Mouse (Mus musculus) mesoderm, embryonic 11.5 days (tissue): ENCODE measurements around the gene Syk.

Experiments used
- DNase-seq: peaks from one replicate; pipeline ENCODE4 v3.0.0-alpha.2; 2012; ENCODE audit warnings: low read depth, low spot score

The Syk gene

GRCm38 (mm10) chr13:52582878-52583661 is at the start of gene Syk:
TSS of gene Syk (plus strand) at chr13:52583173.
- DNase-seq: peak; percentile 47

DNA sequence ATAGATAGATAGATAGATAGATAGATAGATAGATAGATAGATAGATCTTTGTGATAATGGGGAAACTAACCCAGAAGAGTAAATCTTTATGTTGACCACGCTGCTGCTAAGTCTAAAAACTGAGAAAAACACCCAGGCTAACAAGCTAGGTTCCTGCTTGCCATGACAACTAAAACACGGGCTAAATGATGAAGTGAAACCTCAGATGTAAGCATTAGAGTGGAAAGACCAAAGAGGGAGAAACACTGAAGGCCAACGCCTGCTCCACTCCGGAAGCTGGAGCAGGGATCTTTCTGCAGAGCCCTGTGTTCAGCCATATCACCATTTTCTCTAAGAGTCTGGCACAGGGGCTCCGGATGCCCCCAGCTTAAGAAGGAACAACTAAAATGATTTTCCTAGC is 49.3 kb upstream of the Syk start:
- no peak for DNase-seq

GRCm38 (mm10) chr13:52535542-52535941 is 47.4 kb upstream of the Syk start:
- peak; percentile 81 for DNase-seq

- DNase-seq: no peak
Measured at GRCm38 (mm10) chr13:52537754-52538587, 45.0 kb upstream of the Syk start.

GRCm38 (mm10) chr13:52538588-52539116 is 44.3 kb upstream of the Syk start:
- DNase-seq: no peak

GRCm38 (mm10) chr13:52539461-52539860 is 43.5 kb upstream of the Syk start:
- no peak for DNase-seq

GRCm38 (mm10) chr13:52541385-52542035 is 41.5 kb upstream of the Syk start:
- DNase-seq: no peak

DNA sequence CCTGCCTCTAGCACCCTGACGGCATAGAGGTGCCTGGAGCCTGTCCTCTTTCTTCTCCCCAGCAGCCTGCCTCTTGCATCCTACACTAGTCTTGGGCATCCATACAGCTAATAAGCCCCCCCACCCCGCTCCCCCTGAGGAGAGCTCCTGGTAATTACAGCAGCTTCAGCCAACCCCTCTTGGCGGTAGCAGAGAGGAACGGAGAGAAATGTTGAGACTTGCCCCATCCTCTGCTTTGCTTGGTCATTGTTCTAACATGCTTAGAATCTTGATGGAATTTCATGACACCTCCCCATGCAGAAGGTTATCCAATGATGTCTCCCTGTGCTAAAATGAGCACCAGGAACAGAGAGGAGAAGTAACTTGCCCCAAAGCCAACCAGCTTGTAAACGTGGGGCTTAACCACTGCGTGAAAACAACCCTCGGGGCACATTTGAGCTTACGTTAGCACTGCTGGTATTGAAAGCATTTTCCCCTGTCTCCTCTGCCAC is 40.9 kb upstream of the Syk start:
- no peak for DNase-seq

DNA sequence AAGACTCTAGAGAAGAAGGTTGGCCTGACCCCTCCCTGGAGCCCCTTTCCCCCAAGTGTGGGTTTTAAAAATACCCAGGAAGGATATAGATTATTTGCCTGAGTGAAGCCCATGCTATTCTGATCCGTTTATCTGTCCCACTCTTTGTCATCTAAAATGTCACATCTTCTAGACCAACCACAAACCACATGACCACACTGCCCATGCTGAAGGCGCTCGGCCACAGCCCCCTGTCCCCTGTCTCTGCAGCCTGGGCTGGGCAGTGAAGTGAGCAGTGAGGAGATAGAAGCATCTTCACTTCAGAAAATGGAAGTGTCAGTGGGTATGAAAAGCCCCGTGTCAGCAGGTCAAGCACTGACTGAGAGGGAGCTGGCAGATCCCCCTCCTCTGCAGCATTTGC is 40.3 kb upstream of the Syk start:
- DNase-seq: no peak

DNA sequence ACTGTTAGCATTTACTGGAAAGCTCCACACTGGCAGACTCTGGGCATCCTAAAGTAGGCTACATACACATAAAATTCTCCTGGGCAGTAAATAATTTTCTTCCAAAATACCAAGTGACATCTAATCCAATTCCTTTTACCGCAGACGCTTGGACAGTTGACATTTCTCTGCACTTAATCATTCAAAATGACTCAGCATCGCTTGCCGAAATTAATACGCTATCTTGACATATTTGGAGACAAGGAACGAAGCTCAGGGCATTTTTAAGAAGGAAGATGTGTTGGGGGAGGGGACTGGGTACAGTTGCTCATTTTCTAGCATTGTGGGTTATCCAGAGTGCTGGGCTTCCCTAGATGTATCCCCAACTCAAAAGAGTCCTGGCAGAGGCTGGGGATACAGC is 36.7 kb upstream of the Syk start:
- no peak for DNase-seq

DNA sequence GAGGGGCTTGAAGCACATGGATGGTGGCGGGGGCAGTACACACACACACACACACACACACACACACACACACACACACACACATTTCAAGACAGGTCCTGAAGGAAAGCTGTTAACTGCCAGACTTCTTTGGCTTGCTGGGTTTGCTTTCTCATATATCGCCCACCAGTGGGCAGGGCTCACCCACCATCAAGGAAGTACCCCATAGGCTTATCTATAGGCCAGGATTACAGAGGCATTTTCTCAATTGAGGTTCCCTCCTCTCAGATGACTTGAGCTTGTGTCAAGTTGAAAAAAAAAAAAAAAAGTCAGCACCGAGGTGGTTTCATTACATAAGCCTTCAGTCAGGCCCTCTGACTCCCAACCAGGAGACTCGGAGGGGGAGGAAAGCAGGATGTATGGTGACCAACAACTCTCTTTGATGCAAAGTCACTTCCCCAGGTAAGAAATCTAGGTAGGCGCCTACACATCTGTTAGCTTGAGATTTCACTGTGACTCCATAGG is 32.2 kb upstream of the Syk start:
- no peak for DNase-seq

DNA sequence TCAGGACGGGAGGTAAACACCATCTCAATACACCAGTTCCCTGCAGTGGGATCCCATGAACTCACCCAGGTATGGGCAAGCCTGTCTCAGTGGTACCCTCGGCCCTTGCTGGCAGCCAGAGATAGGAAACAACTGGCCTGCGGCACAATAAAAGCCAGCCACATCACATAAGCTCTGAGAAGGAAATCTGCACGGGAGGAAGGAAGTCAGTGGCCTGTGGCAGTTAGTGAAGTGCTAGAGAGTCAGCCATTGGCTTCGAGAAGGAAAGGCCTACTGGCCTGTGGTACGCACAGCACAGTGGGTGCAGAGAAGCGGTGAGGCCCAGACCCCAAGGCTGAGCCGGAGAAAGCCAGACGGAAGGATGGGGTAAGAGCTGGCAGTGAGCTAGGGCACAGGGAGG is 31.7 kb upstream of the Syk start:
- no peak for DNase-seq

DNA sequence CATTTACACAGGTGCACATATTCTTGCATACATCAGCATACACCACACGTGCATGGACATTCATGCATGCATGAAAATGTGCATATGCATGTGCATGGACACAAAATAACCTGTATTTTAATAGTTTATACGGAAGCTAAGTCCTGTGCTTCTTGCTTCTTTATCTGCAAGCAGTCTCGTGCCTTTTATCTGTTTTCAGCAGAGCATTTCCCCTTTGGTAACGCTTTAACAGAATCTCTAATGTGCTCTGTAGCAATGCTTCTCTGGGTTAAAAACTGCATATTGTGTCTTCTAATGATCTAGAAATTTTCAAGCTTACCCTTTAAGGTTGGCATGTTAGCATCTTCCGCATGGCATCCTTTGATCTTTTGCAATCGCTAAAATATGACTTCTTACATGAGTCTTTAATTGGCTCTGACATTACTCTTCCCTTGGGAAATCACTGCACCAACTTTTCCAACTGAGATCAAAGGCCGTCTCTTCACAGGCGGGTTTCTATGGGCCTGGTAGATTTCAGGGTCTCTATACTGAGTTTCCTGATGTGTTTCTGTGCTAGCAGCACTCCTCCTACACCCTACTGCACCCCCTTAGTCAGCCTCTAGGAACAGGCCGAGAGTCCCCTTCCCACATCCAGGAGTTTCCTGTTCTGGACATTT is 30.0 kb upstream of the Syk start:
- no peak for DNase-seq

- DNase-seq: no peak
Measured at GRCm38 (mm10) chr13:52554722-52555121, 28.3 kb upstream of the Syk start.

DNA sequence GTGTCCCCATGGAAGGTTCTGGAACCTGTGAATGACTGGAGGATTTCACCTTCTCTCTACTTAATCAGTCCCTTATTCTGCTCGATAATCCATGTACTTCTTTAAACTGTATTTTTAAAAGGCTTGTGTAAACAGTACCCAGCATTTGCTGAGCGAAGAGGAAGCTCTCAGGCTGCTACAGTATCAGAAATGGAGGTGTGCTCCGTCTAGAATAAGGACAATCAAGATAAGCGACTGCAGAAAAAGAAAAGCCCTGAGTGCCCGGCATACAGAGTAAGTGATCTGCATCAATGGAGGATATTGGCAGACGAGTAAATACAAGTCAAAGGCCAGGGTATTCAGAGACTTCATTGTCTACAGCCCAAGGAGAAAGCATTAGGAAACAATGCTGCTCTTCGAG is 25.6 kb upstream of the Syk start:
- no peak for DNase-seq

- no peak for DNase-seq
Measured at GRCm38 (mm10) chr13:52561367-52562165, 21.4 kb upstream of the Syk start.

GRCm38 (mm10) chr13:52562166-52562571 is 20.8 kb upstream of the Syk start:
- DNase-seq: peak; percentile 36

DNA sequence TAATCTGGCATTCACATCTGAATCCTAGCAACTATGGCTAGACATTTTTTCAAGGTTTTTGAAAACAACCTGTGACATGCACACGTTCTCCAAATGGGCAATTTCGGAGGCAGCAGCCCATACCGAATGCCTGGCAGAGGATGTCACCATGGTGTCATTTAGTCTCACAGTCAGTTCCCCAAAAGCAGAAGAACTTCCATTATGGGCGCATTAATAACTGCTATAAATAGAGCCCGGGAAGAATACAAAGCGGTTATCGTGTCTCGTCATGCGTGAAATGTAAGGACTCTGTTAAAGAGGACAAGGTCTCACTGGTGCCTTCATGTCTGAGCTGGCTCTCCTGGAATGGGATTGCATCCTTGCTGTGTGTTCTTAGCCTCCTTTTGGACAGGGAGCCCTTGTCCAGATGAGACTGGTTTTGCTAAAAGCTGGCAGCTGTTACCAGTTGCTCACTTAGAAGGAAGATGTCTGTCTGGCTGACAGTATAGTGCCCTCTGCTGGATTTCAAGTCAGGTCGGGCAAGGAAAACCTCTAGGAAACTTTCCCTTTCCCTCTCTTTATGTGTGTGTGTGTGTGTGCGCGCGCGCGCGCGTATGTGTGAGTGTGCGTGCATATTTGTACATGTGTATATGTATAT is 17.8 kb upstream of the Syk start:
- peak; percentile 37 for DNase-seq

DNA sequence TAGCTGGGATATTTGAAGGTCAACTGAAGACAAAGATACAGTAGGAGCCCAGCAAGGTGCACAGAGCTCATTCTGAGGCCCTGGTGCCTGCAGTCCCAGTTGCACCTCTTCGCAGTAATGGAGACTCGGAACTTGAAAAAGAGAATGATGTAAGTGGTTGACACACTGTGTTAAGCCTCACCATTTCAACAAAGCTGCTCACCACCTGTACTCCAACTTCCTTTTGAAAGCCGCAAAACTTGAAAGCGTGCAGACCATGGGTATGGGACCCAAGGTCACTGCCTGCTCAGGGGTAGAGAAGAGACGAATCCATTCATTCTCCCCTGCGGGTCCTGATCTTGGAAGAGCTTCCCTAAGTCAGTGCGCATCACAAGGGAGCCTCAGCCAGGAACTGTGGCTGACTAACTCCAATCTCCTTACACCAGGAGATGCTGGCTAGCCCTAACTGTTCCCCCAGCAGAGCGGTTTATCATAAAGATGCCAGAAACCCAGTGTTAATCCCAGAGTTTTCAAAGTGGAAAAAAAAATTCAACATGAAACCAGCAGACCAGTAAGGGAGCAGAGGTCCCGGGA is 16.7 kb upstream of the Syk start:
- no peak for DNase-seq

- DNase-seq: no peak
Measured at GRCm38 (mm10) chr13:52566777-52567176, 16.2 kb upstream of the Syk start.
